ENCODE assay signal across 7 mouse cellular contexts in genomic region chr17:36083870-36084451, GRCm38 (mm10). TPM values are rescaled to one million over a fixed set of nuclear protein-coding genes. Genes with fewer than 3 reads are reported as not detected.
DNase-seq lines count a peak whose midpoint lies in the region; ATAC-seq lines count a peak whose summit lies in the region.

No protein-coding gene starts in this region.

- H3K27ac ChIP-seq in neural tube, embryonic 11.5 days (ENCODE audit: low read depth, low read length) = no peak overlapping the region
- peak overlapping the region; percentile 87 for H3K27ac ChIP-seq in midbrain, embryonic 10.5 days (replicated peaks)

- no peaks in the 10 kb centered on the region for H3K4me1 ChIP-seq in neural tube, embryonic 11.5 days (ENCODE audit: control insufficient read depth, insufficient read depth, low read length)
- H3K4me1 ChIP-seq in midbrain, embryonic 10.5 days = peaks cover 18% of the 10 kb centered on the region

- WGBS in neural tube, embryonic 11.5 days = 0% methylated on average over 37 of the region's 42 CpGs
- WGBS in midbrain, embryonic 10.5 days = under 1% methylated on average over 42 of the region's 42 CpGs

- peak overlapping the region; percentile 51 for H3K4me3 ChIP-seq in neural tube, embryonic 11.5 days (ENCODE audit: low read depth, low read length)
- peak overlapping the region; percentile 74 for H3K4me3 ChIP-seq in midbrain, embryonic 10.5 days

- peak; percentile 73 for ATAC-seq in neural tube, embryonic 11.5 days (ENCODE audit: insufficient read depth, low FRiP score, low TSS enrichment)
- ATAC-seq in inflammation-experienced regulatory T-cells, adult 6 months = peak; percentile 59

- peak overlapping the region; percentile 70 for H3K9ac ChIP-seq in neural tube, embryonic 11.5 days (ENCODE audit: low read length)

- H3K4me2 ChIP-seq in neural tube, embryonic 11.5 days (ENCODE audit: low read depth) = peak overlapping the region; percentile 95

- peak; percentile 34 for DNase-seq in neural tube, embryonic 11.5 days (ENCODE audit: low spot score)
- no peak for DNase-seq in neural tube, embryonic 10.5 days (ENCODE audit: extremely low spot score, low spot score)
- DNase-seq in embryo, embryonic 9.5 days (ENCODE audit: extremely low spot score) = peak; percentile 52
- no peak for DNase-seq in midbrain, embryonic 10.5 days (ENCODE audit: low spot score)
- DNase-seq in MN1 (ENCODE audit: low spot score) = no peak
- DNase-seq in layer of hippocampus, adult 18-20 months (ENCODE audit: low spot score in 2 of 2) = no peak

- no peaks in the 10 kb centered on the region for H3K36me3 ChIP-seq in neural tube, embryonic 11.5 days (ENCODE audit: control insufficient read depth, insufficient read depth, low read length)
- no peaks in the 10 kb centered on the region for H3K36me3 ChIP-seq in midbrain, embryonic 10.5 days

- H3K9me3 ChIP-seq in neural tube, embryonic 11.5 days (ENCODE audit: control insufficient read depth, low read length) = no peaks in the 10 kb centered on the region
- H3K9me3 ChIP-seq in midbrain, embryonic 10.5 days (replicated peaks) = no peaks in the 10 kb centered on the region

- H3K27me3 ChIP-seq in neural tube, embryonic 11.5 days (ENCODE audit: control insufficient read depth, insufficient read depth, low read length) = no peaks in the 10 kb centered on the region
- H3K27me3 ChIP-seq in midbrain, embryonic 10.5 days (ENCODE audit: low read depth, poor library complexity, severe bottlenecking) = peaks cover 41% of the 10 kb centered on the region

RNA-seq across cellular contexts. Expression of gene Gm11127, which starts 25.8 kb away (rescaled TPM):
- not detected in 2 replicates for polyA plus RNA-seq in neural tube, embryonic 11.5 days (2014; fragmentation: Nextera tagmentation; extraction: Ambion mirVana)
- polyA plus RNA-seq in inflammation-experienced regulatory T-cells, adult 6 months (2017; shearing (Covaris generic)) = under 1 TPM in 1 of 3 experiments, not detected in 2; 0.30 TPM
- polyA plus RNA-seq in midbrain, embryonic 10.5 days (2016; fragmentation: Nextera tagmentation; extraction: Ambion mirVana) = not detected in 2 replicates
- 1 to 10 TPM in 1 of 2 experiments, under 1 TPM in 1; 0.89 to 1.6 TPM for total RNA-seq in layer of hippocampus, adult 18-20 months (2021)

RNA-seq across cellular contexts. Expression of gene Gm19684, which starts 37.5 kb away (rescaled TPM):
- polyA plus RNA-seq in neural tube, embryonic 11.5 days (2014; fragmentation: Nextera tagmentation; extraction: Ambion mirVana) = not detected in 2 replicates
- 1 to 10 TPM; 1.8 to 5.8 (median 2.4) TPM for polyA plus RNA-seq in inflammation-experienced regulatory T-cells, adult 6 months (2017; shearing (Covaris generic))
- polyA plus RNA-seq in midbrain, embryonic 10.5 days (2016; fragmentation: Nextera tagmentation; extraction: Ambion mirVana) = not detected in 2 replicates
- total RNA-seq in layer of hippocampus, adult 18-20 months (2021) = not detected

RNA-seq across cellular contexts. Expression of gene Gm6034, which starts 41.2 kb away (rescaled TPM):
- polyA plus RNA-seq in neural tube, embryonic 11.5 days (2014; fragmentation: Nextera tagmentation; extraction: Ambion mirVana) = not detected in 2 replicates
- under 1 TPM in 2 of 3 experiments, not detected in 1; 0.33 to 0.87 TPM for polyA plus RNA-seq in inflammation-experienced regulatory T-cells, adult 6 months (2017; shearing (Covaris generic))
- polyA plus RNA-seq in midbrain, embryonic 10.5 days (2016; fragmentation: Nextera tagmentation; extraction: Ambion mirVana) = not detected in 2 replicates
- total RNA-seq in layer of hippocampus, adult 18-20 months (2021) = not detected

RNA-seq across cellular contexts. Expression of gene H2-T22, which starts 41.4 kb away (rescaled TPM):
- 9.2 and 10.2 TPM in 2 replicates for polyA plus RNA-seq in neural tube, embryonic 11.5 days (2014; fragmentation: Nextera tagmentation; extraction: Ambion mirVana)
- 100 to 1,000 TPM; 428 to 527 (median 477) TPM for polyA plus RNA-seq in inflammation-experienced regulatory T-cells, adult 6 months (2017; shearing (Covaris generic))
- 7.0 and 8.4 TPM in 2 replicates for polyA plus RNA-seq in midbrain, embryonic 10.5 days (2016; fragmentation: Nextera tagmentation; extraction: Ambion mirVana)
- 10 to 100 TPM; 13.9 to 15.2 TPM for total RNA-seq in layer of hippocampus, adult 18-20 months (2021)

RNA-seq across cellular contexts. Expression of gene Gm7030, which starts 45.3 kb away (rescaled TPM):
- not detected in 2 replicates for polyA plus RNA-seq in neural tube, embryonic 11.5 days (2014; fragmentation: Nextera tagmentation; extraction: Ambion mirVana)
- 1 to 10 TPM in 1 of 3 experiments, not detected in 2; 1.3 TPM for polyA plus RNA-seq in inflammation-experienced regulatory T-cells, adult 6 months (2017; shearing (Covaris generic))
- polyA plus RNA-seq in midbrain, embryonic 10.5 days (2016; fragmentation: Nextera tagmentation; extraction: Ambion mirVana) = not detected in 2 replicates
- total RNA-seq in layer of hippocampus, adult 18-20 months (2021) = not detected

Comparison
In these comparisons a context has a peak if more than half of its experiments do, and no peak if none do; other contexts are left out.
1. DNase-seq: peak in neural tube, embryonic 11.5 days (single experiment) and embryo, embryonic 9.5 days (single experiment); none in neural tube, embryonic 10.5 days (single experiment), midbrain, embryonic 10.5 days (single experiment), MN1 (single experiment) and layer of hippocampus, adult 18-20 months (0 of 2).